Mouse (Mus musculus): ENCODE results near the gene Gcc1.
A peak's percentile ranks its signal among the peaks of the same experiment; 100 is the strongest.

The Gcc1 gene

DNA sequence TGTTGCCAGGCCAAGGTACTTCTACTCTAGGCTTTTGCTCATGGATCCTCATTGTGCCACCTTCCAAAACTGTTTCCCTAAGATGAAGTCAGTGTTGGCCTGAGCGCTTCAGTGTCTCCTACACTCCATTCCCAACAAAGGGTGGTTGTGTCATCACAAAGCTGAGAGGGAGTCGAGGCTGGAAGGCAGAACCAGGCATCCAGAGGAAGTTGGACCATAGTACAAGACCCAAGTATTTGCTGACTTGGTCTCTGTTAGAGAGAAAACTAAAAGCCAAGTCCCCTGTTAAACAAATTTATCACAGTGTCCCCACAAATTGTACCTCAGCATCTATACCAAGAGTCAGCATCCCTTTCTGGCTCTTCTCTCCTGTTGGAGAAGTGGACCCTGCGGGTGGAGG, at the start of gene Gcc1:
Gene Gcc1, minus strand, starts transcription at position 101 of the 400 bp plus-strand sequence.
- no peak for DNase-seq

DNA sequence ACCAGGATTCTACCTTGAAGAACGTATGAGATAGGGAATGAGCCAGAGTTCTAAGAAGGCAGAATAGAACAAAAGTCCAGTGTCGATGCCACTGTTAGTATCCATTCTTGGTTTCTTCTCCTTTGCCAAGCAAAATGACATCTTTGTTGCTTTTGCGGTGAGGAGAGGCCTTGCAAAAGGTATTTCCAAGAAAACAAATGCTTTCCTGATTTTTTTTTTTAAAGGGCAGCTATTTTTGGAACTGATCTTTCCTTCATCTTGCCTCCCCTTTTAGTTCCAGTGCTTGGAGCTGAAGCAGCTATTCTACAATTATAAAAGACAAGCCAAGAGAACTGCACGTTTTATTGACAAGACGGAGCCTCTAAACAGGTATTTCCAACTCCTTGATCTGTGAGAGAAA, 46.6 kb upstream of the Gcc1 start, which contains the start of gene Snd1:
Gene Snd1, plus strand, starts transcription at position 301 of the 400 bp plus-strand sequence.
- no peak for DNase-seq

DNA sequence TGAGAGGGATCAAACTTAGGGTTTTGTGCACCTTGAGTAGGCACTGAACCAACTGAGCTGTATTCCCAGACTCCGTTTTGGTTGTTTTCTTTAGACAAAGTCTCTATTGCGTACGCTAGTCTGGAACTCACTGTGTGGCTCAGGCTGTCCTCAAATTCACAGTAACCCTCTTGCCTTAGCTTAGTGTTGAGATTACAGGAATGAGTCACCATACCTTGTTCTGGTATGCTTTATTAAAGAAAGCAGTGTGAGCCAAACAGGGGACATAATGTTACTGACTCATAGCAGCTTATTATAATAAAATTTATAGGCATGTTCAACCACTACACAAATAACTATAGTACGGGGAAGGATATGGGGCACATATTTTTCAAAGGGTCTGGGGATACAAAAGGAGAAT, 46.0 kb upstream of the Gcc1 start:
- no peak for DNase-seq

DNA sequence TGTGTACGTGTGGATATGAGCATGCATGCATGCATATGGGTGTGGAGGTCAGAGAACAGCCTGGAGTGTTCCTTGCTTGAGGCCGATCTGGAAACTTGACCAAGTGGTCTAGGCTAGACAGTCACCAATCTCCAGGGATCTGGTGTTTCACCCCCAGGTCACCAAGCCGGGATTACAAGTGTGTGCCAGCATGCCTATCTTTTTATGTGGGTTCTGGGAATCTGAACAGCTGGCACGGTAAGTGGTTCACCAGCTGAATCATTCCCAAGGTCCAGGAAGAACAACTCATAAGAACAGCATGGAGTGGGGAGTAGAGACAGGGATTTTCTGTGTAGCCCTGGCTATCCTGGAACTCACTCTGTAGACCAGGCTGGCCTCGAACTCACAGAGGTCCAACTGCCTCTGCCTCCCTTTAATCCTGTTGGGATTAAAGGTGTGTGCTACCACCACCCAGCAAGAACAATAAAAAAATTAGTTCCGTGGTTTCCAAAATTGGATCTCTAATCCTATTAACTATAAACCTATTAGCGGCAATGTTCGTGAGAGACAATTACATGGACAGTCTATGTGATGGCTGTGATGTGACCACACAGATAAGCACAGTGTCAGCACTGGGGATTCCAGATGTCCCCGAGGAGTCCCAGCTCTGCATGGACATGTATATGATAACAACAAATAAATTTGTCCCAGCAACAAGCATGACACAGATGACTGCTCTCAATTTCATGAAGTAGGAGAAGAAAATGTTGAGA, 43.3 kb upstream of the Gcc1 start:
- no peak for DNase-seq

DNA sequence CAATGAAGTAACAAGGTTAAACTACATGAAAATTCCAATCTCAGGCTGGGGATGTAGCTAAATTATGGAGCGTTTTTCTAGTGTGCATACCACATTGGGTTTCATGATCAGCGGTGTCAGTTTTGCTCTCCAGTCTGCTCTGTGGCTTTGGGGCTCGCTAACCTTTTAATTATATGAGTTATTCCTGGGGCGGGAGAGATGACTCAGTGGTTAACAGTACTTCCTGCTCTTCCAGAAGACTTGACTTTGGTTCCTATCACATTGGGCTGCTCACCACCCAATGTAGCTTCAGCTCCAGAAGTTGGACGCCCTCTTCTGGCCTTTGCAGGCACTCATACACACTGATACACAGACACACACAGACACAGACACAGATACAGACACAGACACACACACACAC, 42.4 kb upstream of the Gcc1 start:
- no peak for DNase-seq

DNA sequence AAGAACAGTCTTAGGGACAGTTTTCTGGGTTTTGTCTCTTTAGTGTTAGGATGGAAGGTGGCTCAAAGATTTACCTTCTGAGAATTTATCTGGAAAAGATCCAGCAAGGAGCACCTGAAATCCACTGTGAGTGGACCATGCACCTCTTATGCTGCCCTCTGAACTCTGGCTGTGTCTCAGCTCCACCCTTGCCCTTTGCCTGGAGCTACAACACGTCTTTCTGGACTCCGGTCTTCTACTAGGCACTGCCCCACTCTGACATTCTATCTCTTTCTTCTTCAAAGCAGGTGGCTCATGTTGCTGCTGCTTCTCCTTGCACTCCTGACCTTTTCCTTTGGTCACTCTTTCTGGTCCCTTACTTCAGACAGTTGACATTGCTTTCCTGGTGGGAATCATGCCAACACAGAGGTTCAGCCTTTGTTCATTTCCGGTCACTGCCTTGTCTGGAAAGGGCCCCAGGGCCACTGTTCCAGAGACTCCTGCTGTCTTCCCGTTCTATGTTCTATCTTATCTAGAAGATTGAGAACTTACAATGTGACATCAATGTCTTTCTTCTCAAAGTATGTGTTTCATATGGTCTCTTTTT, 41.9 kb upstream of the Gcc1 start:
- DNase-seq = no peak

DNA sequence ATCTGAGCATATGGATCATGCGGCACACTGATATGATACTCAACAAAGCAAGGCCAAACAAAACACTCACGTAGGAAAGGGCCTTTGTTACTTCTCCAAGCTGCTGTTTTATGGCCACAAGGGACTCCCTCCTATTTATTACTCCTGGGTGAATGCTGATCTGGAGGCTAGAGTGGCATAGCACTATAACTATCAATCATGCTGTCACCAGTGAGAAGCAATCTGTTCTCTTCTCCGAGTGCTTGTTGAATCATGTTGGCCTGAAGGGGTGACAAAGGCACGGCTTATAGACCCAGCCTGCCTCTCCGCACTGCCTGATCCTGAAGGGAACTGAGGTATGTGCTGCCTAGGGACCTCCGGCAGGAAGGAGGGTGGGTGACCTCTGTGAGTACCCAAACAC, 36.4 kb upstream of the Gcc1 start:
- DNase-seq = no peak

DNA sequence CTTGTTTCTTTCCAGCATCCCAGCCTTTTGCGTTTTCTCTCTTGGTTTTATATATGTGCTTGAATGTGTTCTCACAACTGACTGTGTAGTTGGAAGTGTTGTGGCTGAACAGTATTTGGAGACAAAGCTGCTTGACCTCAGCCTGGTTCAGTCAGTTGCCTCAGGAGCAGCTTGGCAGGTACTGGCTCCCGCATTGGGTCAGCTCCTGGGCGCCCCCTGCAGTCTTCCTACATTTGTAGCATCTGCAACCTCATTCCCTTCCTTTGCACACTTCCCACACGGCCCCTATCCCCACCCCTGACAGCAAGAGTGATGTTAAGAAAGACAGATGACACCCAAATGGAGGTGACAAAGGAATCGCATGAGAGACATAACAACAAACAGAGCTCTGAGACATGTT, 32.3 kb upstream of the Gcc1 start:
- peak; percentile 63 for DNase-seq

DNA sequence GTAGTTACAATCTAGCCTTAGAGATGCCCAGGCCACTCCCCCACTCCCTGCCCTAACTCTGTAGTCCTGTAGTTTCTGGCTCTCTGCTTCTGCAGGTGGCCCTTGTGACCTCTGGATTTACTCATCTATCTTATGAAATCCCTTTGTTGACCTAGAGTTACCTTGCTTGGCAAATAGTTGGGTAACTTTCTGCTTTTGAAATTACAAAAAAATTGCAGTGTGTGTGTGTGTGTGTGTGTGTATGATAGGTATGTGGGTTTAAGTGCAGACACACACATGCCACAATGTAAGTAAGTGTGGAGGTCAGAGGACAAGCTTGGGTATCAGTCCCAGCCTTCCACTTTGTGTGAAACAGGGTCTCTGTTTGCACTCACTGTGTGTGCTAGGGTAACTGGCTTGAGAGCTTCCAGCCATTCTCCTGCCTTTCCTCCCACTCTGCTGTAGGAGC, 31.1 kb upstream of the Gcc1 start:
- no peak for DNase-seq

DNA sequence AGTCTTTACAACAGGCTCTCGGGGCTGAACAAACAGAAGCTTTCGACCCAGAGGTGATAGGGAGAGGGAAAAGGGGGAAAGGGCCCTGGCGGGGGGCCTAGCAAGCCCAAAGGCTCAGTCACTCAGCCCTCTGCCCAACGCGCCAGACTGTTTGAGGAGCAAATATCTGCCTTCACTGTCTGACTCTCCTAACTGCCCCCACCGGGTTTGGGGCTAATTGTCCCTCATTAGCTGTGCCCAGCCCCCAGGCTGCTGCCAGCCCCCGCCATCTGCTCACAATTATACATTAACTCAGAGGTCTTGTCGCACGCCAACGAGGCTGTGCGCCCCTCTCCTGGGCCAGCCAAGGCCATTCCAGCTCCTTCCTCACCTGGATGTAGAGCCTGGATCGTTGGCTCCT, 22.8 kb upstream of the Gcc1 start:
- no peak for DNase-seq

DNA sequence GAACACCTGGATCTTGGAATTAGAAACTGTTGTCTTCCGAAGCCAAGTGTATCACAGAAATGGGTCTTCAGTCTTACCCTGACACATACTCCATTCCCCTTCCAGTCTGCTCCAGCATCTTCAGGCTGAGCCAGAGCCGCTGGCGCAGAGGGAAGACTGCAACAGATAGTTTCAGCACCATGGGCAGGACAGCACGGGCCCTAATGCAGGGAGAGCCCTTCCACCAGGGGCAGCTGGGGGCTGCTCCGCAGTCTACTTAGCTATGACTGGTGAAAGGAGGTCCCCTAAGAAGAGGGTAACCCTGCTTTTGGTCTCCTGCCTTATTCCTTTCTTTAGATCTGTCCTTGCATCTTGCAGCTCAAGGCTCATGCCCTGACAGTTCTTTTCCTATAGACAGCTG, 22.3 kb upstream of the Gcc1 start:
- DNase-seq = no peak

DNA sequence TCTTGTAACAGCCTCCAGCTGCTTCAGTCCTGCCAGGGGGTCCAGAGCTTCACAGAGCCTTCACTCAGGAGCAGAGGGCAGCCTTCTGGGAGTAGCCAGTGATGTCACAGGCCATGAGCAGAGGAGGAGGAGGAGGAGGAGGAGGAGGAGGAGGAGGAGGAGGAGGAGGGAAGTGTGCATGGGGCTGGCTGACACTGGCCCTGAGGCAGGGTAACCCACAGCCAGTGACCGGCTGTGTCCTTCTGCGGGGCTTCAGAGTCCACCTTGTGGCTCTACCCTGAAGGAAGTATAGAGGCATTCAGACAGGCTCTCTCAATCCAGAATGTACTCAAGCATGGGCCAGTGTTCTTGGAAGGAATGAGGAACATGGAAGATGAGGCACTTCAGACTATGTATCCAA, 21.1 kb upstream of the Gcc1 start, which contains the start of gene Pax4:
Gene Pax4, minus strand, starts transcription at position 101 of the 400 bp plus-strand sequence.
- no peak for DNase-seq

DNA sequence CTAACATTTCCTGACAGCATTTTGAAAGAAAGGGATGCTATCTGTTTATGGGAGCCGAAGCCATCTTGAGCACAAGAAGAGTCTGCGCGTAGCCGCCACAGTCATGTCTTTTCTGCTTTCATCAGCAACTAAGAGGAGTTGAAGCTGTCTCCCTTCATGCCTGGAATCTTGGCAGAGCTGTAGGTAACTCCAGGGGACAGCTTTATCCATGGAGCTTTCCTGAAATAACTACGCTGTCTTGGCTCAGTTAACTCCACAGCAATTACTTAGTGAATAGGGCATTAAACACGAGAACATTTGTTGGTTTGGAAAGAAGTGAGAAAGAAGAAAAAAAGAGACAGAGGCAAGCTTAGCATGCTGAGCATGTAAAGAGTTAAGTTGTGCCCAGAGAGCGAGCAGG, 19.7 kb upstream of the Gcc1 start:
- DNase-seq = no peak

DNA sequence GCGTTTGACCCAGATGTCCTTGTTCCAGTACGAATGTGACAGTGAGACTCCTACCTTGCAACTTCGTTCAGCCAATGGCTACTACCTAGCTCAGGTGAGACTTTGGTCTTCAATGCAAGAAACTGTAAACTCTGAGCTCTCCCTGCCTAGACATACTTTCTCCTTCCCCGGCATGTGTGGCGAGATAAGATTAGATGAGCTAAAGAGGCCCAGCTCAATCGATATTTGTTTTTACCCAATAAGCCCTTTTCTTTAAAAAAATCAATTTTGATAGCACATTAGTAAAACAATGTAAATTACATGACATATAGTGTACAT, 3.3 kb upstream of the Gcc1 start:
- DNase-seq = no peak

DNA sequence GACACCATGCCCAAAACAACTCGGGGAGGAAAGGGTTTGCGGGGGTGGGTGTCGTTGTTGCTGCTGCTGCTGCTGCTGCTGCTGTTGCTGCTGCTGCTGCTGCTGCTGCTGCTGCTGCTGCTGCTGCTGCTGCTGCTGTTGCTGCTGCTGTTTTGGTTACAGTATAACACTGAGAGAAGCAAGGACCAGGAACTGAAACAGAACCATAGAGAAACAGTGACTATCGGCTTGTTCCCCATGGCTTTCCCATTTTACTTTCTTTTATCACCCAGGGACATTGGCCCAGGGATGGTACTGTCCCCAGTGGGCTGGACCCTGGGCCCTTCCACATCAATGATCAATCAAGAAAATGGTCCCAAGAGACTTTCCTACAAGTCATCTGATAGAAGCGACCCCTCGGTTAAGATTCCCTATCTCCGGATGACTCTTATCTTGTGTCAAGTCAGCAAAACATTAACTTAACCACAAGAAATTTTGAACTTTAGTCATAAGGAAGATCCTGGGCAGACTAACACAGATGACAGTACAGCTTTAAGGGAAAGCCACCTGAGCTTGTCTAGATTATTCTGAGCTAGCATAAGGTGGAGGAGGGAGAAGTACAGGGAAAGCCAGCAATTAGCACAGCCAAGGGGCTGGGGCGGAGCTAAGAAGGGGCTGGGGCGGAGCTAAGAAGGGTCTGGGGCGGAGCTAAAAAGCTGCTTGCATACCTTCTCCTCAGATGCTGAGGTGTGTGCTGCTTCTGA, 2.8 kb upstream of the Gcc1 start:
- DNase-seq = no peak

DNA sequence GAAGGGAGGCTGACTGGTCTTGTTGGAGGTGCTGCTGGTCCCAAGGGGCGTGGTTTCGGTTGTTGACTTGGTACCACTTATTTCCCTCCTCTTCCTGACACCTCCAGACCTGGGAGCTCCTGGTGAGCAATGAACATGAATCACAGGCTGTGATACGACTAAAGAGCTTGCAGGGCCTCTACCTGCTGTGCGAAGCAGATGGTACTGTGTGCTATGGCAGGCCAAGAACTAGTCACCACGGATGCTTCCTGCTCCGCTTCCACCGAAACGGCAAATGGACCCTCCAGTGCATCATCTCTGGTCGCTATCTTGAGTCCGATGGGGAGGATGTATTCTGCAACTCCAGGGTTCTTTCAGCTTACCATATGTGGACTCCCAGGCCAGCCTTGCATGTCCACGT, 1.7 kb upstream of the Gcc1 start:
- DNase-seq = no peak

DNA sequence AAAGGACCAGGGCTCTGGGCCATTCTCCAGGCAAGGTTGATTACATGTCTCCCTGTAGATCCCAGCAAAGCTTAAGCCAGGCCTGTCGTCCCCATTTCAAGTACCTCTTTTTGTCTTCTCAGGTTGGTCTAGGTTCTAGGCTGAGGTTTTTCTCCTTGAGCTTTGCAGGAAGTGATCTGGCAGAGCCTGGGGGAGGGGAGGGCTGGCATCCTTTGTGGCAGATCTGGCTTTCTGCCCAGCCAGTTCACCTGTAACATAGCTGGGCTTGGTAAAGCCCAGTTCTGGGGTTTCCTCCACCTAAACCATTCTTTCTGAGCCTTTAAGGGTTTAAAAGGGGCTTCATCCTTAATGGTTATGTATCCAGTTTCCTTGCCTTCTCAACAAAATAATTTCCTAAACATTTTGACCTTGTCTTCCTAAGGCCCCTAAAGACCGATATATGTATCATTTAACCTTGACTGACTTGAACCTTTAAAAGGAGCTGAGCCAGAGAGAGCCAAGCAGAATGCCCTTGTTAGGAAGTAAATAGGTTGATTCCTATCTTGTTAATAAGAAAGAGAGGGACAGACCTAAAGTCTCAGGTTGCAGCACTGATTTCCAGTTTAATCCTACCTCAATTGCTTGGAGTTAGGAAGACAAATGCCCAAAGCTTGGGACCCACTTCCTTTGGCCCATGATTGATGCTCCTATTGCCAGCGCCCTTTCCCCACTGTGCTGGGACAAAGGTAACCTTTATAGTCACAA, 922 bp downstream of the Gcc1 start, which contains the start of gene Fscn3:
Gene Fscn3, plus strand, starts transcription at position 694 of the 744 bp plus-strand sequence.
- DNase-seq = no peak

DNA sequence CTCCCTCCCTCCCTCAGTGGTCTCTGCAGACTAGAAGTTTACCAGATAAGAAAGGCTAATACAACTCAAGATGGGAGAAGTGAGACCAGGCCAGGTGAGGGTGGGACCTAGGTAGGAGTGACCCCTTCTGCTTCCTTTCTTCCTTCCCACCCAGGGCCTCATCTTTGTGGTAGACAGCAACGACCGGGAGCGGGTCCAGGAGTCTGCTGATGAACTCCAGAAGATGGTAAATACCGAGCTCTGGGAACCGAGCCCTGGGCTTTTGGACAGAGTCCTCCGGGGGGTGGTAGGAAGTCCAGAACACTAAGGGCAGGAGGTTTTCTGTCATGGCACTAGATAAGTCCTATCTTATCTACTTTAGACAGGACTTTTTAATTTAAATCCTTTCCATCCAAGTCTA, 3.2 kb downstream of the Gcc1 start:
- no peak for DNase-seq

DNA sequence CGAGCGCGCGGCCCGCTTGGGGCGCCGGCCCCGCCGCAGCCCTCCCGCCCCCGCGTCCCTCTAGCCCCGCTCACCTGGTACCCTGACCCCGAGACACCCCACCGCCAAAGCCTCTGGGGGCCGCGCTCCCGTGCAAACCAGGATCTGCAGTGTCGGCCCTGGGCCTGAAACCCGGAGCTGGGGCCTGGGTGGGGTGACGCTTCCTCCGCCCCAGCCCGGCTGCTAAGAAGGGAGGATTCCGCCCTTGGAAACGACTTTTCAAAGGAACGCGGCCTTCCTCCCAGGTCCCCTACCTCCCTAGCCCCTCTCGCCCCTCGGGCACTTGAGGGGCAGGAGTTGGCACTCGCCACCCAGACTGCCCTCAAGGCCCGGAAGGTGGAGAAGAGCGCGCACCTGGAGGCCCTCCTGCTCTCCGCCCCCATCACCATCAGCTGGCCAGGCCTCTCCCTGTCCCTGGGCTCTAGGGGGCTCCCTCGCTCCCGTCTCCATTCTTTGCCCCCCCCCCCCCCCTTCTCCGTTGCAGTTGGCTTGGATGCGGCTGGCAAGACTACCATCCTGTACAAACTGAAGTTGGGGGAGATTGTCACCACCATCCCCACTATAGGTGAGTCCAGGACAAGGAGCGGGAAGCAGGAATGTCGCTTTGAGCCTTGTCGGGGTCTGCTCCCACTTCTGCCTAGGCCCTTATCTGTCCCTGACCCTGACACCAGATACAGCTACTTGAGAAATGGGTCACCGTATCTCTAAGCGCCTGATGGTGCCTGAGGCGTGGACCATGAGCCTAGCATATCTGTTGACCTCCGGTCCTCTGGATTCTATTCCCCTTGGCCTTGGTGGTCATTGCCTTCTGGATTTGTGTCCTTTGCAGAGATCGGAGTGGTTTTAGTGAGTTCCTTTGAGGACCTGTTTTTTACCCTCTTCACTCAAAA, 4.2 kb downstream of the Gcc1 start:
- DNase-seq = peak; percentile 38

DNA sequence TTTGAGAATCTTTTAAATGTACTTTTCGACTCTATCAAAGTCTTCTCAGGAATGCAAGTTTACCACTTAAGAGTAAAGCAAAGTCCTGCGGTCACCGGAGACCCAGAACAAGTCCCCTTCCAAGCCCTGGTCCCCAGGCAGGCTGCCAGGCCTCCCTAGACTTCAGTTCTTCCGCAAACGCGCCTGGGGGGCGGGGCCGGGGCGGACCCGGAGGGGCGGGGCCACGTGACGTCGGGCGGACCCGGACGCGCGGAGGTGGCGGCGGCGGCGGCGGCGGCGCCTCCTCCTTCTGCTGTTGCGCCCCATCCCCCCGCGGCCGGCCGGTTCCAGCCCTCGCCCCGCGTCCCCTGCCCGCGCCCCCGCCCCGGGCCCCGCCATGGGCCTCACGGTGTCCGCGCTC, 4.9 kb downstream of the Gcc1 start, which contains the start of gene Arf5:
Gene Arf5, plus strand, starts transcription at position 248 of the 400 bp plus-strand sequence.
- peak; percentile 95 for DNase-seq

DNA sequence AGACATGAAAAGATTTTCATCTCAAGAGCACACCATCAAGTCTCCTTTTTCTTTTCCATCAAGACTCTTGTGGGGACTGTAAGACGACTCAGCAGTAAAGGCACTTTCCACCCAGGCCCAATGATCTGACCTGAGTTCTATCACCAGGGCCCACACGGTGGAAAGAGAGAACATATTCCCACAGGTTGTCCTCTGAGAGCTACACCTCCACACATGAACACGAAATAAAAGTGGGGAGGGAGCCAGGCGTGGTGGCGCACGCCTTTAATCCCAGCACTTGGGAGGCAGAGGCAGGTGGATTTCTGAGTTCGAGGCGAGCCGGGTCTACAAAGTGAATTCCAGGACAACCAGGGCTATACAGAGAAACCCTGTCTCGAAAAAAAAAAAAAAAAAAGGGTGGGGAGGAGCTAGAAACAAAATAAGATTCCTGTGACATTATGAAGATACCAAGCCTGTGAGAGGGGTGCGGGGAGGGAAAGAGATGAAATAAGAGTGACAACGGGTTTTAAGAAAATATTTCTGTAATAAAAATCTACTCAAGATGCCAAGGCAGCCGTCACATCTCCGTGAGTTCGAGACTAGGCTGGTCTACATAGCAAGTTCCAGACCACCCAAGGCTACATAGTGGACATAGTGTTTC, 5.4 kb downstream of the Gcc1 start:
- DNase-seq = no peak

All from right cerebral cortex, postnatal 14 days (tissue).